Mouse (Mus musculus) gonadal fat pad, adult 2 months (tissue): ENCODE results near the gene Sprn. TPM values are rescaled to one million over a fixed set of nuclear protein-coding genes. Genes with fewer than 3 reads are reported as not detected.

Experiments
- DNase-seq: peaks from one replicate; pipeline ENCODE4 v3.0.0-alpha.2; 2012; ENCODE audit warnings: low read depth
- polyA plus RNA-seq: library from polyadenylated mRNA; depleted of rRNA; stranded (reverse); fragments of >200 nt; gene quantifications from 2 replicates; pipeline ENCODE4 v1.2.3, GENCODE M21; 2012; rRNA removed

Gene Sprn
- 0.70 and 0.72 TPM in 2 replicates for polyA plus RNA-seq

DNA sequence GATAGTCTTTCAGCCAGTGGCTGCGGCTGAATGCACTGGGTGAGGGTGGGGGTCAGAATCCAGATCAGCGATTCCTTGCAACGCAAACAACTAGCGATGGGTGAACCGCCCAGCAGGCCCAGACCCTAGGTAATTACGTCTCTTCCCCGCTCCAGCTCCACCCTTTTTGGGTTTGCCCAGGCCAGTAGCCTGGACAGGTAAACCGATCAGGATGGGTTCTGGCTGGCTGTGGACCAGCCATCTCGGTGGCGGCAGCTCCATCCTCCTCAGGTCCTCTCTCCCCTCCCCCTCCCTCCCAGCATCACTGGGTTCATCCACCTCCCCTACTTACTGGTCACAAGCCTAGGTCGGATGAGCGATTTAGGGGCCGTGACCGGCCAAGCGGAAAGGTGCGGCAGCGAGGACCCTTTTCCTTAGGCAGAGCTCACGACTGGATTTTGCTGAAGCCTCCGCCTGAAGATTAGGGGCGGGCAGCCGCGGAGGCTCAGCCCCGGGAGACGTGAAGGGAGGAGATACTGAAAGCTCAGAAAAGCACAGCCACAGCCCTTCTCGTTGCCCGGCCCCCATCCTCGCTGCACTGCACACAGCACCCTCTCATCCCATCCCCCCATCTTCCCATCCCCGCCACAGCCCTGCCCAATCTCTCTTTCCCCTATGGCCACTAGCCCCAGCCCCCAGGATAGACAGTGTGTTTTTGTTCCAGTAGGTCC, at the start of gene Sprn:
Gene Sprn, minus strand, starts transcription at position 660 of the 710 bp plus-strand sequence.
- DNase-seq: no peak

GRCm38 (mm10) chr7:140201090-140201489, 46.4 kb upstream of the Sprn start:
- no peak for DNase-seq

DNA sequence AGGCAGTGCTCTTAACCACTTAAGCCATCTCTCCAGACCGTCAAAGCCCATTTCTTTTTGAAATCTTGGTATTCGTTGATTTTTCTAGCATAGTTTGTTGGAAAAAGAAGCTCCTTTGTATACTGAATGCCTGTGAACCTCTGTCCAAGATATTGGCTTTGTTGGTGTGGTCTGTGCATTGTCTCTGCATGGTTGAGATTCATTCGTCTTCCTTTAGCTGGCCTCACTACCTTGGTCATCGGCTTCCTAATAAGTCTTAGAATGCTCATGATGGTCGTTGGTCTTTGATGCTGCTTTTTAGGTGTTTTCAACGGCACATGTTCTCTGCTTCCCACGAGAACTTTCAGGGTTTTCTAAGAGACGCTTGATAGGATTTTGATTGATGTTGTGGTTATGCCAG, 41.3 kb upstream of the Sprn start:
- no peak for DNase-seq

- DNase-seq: no peak
These were observed 39.4 kb upstream of the Sprn start for GRCm38 (mm10) chr7:140194031-140194430.

DNA sequence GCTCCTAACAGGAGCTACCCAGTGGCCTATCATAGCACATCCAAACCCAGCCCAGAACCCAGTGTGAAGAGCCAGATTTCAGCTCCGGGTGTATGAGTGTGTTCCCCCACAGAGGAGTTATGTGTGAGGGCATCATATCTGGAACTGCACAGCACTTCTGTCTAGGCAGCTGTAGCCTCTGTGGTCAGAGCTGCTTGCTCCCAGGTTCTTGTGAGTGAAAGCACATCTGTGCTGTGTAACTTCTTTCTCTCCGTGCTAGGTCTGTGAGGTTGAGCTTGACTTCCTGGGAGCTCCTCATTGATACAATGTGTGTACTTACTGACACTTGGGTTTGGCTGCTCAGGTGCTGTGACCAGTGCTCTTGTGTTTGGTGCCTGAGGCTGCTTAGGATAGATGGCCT, 38.2 kb upstream of the Sprn start:
- no peak for DNase-seq

DNA sequence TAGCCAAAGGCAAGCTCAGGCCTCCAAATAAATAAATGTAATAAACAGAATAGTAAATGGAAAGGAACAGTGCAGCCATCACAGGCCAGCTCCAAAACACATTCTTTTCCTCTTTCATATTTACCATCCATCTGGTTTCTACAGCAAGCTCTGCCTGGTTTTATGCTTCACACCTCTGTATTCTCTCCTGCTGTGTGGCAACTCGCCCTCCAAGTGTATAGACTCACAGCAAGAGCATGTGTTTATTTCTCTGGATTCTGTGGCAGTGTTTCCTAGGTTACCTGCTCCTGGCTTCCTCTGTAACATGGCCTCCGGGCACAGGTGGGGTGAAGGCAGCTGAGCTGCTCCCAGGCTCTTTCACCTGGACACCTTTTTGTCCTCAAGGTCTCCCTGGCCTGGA, 37.8 kb upstream of the Sprn start:
- DNase-seq: no peak

- DNase-seq: no peak
These were observed 35.8 kb upstream of the Sprn start for GRCm38 (mm10) chr7:140190435-140190834.

- no peak for DNase-seq
These were observed 34.0 kb upstream of the Sprn start for GRCm38 (mm10) chr7:140188391-140189328.

DNA sequence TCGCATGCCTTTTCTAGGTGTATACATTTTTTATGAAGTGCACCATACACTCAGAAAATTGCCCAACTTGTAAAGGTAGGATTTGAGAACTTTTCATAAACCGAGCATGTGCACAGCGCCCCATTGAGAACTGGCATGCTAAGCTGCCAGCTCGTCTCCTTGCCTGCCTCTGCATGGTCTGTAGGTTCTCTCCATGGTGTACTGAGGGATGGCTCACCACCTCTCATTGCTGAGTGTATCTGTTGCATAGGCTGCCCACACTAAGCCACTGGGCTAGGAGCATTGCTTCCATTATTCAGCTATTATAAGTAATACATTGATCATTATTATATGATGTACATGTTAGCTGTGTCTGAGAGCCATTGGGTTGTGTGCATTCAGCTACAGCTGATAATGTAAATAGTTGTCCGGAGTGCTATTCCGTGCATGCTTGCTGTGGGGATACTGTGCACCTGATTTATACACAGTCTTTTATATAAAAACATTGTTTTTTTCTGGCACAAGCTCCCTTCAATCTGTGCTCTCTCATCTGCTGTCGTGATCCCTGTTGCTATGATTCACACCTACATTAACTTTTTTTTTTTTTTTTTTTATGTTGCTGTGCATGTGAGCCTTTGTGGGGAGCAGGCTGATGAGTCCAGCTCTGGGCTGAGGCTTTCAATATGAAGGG, 33.2 kb upstream of the Sprn start:
- no peak for DNase-seq

- peak; percentile 10 for DNase-seq
These were observed 32.3 kb upstream of the Sprn start for GRCm38 (mm10) chr7:140186646-140187620.

GRCm38 (mm10) chr7:140184206-140184605, 29.5 kb upstream of the Sprn start:
- DNase-seq: no peak

- no peak for DNase-seq
These were observed 26.0 kb upstream of the Sprn start for GRCm38 (mm10) chr7:140180692-140181091.

DNA sequence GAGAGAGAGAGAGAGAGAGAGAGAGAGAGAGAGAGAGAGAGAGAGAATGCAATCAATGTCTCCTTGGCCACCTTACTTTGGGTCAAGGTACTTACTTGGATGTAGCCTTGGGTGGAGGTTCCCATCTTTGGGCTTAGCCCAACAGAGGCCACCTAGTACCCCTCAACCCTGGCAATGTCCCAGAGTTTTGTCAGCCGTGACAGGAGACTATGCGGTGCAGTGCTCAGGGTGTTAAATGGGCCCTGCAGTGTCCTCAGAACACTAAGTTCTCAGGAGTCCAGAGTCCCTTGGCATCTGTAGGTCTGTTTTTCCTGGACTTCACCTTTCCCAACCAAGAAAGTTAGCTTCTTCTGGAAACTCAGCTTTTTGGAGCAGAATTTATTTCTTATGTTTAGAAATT, 24.5 kb upstream of the Sprn start:
- no peak for DNase-seq

DNA sequence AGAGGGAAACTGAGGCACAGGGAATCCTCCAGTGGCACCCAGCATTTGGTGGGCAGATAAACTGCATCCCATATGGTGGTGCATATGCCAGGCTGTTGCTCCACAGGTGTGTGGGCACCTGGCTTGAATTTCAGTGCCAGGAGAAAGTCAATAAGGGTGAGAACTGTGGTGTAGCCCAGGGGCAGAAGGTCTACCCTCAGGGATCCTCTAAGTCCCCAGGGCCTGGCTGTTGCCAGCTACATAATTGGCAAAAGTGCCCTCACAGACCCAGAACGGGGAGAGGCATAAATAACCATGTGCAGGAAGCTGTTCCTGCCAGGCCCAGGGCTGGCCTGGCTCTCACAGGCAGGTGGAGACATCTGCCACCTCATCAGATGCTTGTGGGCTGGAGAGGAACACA, 18.3 kb upstream of the Sprn start, which contains the start of gene Olfr523:
Gene Olfr523, plus strand, starts transcription at position 282 of the 400 bp plus-strand sequence.
- DNase-seq: no peak

GRCm38 (mm10) chr7:140170863-140171262, 16.2 kb upstream of the Sprn start:
- no peak for DNase-seq

DNA sequence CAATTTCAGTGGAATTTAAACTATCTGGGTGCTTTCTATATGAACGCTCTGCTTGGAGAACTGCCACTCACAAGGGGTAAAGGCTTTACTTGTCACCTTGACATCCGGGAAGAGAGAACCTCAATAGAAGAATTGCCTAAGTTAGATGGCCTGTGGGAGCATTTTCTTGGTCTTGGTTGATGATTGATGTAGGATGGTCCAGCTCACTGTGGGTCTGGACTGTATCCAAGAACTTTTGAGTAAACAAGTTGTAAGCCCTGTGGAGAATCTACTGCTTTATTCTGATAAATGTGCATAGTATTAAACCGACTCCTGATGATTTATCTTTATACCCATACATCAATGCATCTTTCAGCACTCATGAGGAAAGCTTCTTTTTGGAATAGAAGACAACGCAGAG, 14.7 kb upstream of the Sprn start:
- no peak for DNase-seq

GRCm38 (mm10) chr7:140167950-140168349, 13.3 kb upstream of the Sprn start:
- no peak for DNase-seq

DNA sequence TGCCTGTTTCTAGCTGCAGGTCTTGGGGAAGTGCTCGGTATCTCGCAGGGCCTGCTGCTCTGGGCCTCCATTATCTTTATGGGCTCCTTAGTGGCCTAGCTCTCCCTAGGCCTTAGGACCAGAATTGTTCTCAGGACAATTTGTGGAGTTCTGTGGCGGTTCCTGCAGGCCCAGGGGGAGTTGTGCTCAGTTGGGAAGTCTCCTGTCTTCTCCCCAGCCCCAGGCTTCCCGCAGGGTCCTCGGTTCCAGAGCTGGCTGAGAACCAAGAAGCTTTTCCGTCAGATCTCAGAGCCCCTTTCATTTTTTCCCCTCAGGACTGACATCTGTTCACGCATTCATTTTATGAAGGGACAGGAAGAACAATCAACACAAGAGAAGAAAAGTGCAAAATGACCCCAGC, 10.0 kb upstream of the Sprn start, which contains the start of gene Olfr522:
Gene Olfr522, minus strand, starts transcription at position 101 of the 400 bp plus-strand sequence.
- no peak for DNase-seq

DNA sequence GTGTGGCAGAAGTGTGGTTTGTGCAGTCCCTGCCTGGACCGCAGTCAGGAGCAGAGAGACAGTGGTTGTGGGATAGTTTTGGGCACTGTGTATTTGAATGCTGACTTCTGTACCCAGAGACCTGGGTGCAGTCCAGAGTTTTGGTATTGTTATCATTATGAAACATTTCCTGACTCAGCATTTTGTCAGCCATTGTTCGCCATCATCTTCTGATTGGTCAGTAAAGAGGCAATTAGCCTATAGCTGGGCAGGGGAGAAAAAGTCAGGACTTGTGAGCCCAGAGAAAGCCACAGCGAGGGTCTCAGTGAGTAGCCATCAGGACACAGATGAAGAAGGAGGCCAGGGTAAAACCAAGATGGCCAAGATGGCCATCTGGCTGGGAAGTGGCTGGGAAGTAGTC, 5.7 kb upstream of the Sprn start:
- DNase-seq: no peak

DNA sequence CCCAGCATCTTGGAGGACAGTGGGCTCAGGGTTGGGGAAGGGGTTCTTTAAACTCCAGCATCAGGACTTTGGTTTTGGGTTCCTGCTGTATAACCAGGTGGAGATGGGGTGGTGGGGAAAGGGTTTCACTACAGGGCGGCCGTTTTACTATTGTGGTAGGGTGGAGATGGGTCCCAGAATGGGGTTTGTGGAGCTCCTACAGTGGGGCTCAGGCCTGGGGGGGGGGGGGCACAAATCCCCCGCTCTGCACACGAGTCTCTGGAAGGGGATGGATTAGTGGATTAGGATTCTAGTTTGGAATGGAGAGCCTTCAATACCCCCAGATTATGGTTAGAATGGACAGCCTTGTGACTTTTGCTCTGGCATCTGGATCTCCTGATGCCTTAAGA, 854 bp downstream of the Sprn start:
- no peak for DNase-seq

DNA sequence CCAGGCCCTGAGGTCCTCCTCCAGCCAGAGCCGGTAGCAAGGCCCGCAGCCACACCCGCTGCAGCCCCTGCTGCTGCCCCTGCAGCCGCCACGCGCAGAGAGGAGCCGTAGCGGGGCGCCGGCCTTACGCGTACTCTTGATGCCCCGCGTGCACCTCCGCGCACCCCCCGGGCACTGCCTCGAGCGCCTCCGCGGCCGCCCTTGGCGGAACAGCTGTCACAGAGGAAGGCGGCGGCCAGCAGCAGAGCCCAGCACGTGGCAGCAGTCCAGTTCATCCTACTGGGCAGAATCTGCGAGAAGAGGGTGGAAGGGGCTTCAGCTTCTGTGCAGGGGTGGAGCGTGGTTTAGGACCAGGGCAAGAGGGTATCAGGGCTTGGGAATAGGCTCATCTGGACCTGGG, 1.3 kb downstream of the Sprn start:
- DNase-seq: no peak
